Mouse (Mus musculus): ENCODE measurements around the gene Dhx32.

- TF ChIP-seq HCFC1 (IDR thresholded peaks at IDR 0.05; ENCODE audit: borderline replicate concordance, insufficient read depth, low read length) (no peak), MAFK (IDR thresholded peaks at IDR 0.05; ENCODE audit: insufficient read depth, low read depth, low read length) (no peak), ZC3H11A (IDR thresholded peaks at IDR 0.05; ENCODE audit: borderline replicate concordance, low read depth, low read length) (no peak), ZNF384 (IDR thresholded peaks at IDR 0.05; ENCODE audit: low read depth, low read length) (peak; percentile 75)
Observed at GRCm38 (mm10) chr7:133731971-133732645, 50.4 kb downstream of the Dhx32 start.
